Mouse (Mus musculus) thymus, adult 2 months (tissue): ENCODE results near the gene Gm20518.

Source experiments
- CTCF ChIP-seq: fragments of 200-500 bp; IDR thresholded peaks from 2 replicates; pipeline ENCODE4 v1.5.1; 2012; ENCODE audit warnings: mild to moderate bottlenecking, control low read depth, low read length, moderate library complexity, borderline replicate concordance; ENCODE audit not compliant: control insufficient read depth, poor library complexity, insufficient read depth; ENCODE audit errors: extremely low read depth
- POLR2A ChIP-seq: fragments of 200-500 bp; IDR thresholded peaks from 2 replicates; pipeline ENCODE4 v1.6.1; 2012; ENCODE audit warnings: mild to moderate bottlenecking, low read length, control low read depth, moderate library complexity; ENCODE audit not compliant: control insufficient read depth, poor library complexity, insufficient read depth; ENCODE audit errors: extremely low read depth

DNA sequence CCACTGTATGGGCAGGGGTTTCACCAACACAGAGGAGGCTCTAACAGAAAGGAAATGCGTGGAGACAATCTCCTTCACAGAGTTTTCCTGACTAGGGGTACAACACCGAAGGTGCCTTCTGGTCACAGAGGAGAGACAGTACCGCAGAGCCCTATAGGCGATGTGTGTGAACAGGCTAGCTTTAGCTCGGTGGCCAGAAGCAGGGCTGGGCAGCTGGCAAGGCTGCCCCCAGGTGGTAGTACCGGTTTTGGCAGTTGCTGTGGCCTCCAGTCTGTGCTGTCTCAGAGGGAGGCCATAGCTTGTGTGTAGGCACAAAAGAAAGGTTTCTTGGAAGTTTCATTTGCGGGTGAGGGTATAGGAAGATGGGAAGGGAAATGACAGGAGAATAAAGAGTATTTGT lies 47.4 kb upstream of the Gm20518 start:
- peak; percentile 86; the same call in 1 of the 2 replicates for TF ChIP-seq CTCF
- no peak for TF ChIP-seq POLR2A
